Mouse (Mus musculus) megakaryocyte progenitor cell, adult 5-6 weeks (primary cell): ENCODE data around the gene Ror2. TPM values are rescaled to one million over a fixed set of nuclear protein-coding genes. Genes with fewer than 3 reads are reported as not detected.

Source experiments
- ATAC-seq: replicated peaks from 2 replicates; pipeline ENCODE4 v1.8.0; 2016; ENCODE audit warnings: mild to moderate bottlenecking, moderate TSS enrichment, inconsistent platforms; ENCODE audit not compliant: poor library complexity
- total RNA-seq, 2 experiments: library from RNA; stranded (forward) in 1 of 2; stranded (reverse) in 1 of 2; fragments of 157-497, 149-512 nt in 1 of 2; fragments of 200-1000 nt in 1 of 2; gene quantifications; 2 replicates each; pipeline versions ENCODE4 v1.2.3 to v1.2.4; 2015 to 2017

The Ror2 gene
- total RNA-seq, 2 experiments from 2014 or later, result not detected

GRCm38 (mm10) chr13:53275778-53276177 lies 10.1 kb downstream of the Ror2 start:
- no peak for ATAC-seq

GRCm38 (mm10) chr13:53274771-53275170 lies 11.2 kb downstream of the Ror2 start:
- ATAC-seq, result no peak

- no peak for ATAC-seq
Measured at GRCm38 (mm10) chr13:53271595-53271994, 14.3 kb downstream of the Ror2 start.

GRCm38 (mm10) chr13:53270549-53270948 lies 15.4 kb downstream of the Ror2 start:
- no peak for ATAC-seq

- no peak for ATAC-seq
Measured at GRCm38 (mm10) chr13:53268541-53268940, 17.4 kb downstream of the Ror2 start.

GRCm38 (mm10) chr13:53267849-53268248 lies 18.1 kb downstream of the Ror2 start:
- ATAC-seq, result no peak

GRCm38 (mm10) chr13:53267155-53267554 lies 18.8 kb downstream of the Ror2 start:
- ATAC-seq, result no peak

- no peak for ATAC-seq
Measured at GRCm38 (mm10) chr13:53266543-53266951, 19.4 kb downstream of the Ror2 start.

- no peak for ATAC-seq
Measured at GRCm38 (mm10) chr13:53264896-53265295, 21.0 kb downstream of the Ror2 start.

GRCm38 (mm10) chr13:53262509-53263250 lies 23.2 kb downstream of the Ror2 start:
- no peak for ATAC-seq

- ATAC-seq, result no peak
Measured at GRCm38 (mm10) chr13:53261106-53261771, 24.7 kb downstream of the Ror2 start.

- ATAC-seq, result no peak
Measured at GRCm38 (mm10) chr13:53258943-53259342, 27.0 kb downstream of the Ror2 start.

- no peak for ATAC-seq
Measured at GRCm38 (mm10) chr13:53258497-53258896, 27.4 kb downstream of the Ror2 start.

GRCm38 (mm10) chr13:53253255-53253654 lies 32.7 kb downstream of the Ror2 start:
- ATAC-seq, result no peak

GRCm38 (mm10) chr13:53248586-53249401 lies 37.1 kb downstream of the Ror2 start:
- no peak for ATAC-seq

GRCm38 (mm10) chr13:53248080-53248479 lies 37.8 kb downstream of the Ror2 start:
- ATAC-seq, result no peak

GRCm38 (mm10) chr13:53247175-53247574 lies 38.7 kb downstream of the Ror2 start:
- no peak for ATAC-seq

- ATAC-seq, result no peak
Measured at GRCm38 (mm10) chr13:53244151-53244550, 41.8 kb downstream of the Ror2 start.

- ATAC-seq, result no peak
Measured at GRCm38 (mm10) chr13:53237455-53237854, 48.5 kb downstream of the Ror2 start.

- no peak for ATAC-seq
Measured at GRCm38 (mm10) chr13:53236434-53237401, 49.2 kb downstream of the Ror2 start.
